Mouse (Mus musculus) heart, adult 2 months (tissue): Measurements from ENCODE around the gene Msi2. TPM values are rescaled to one million over a fixed set of nuclear protein-coding genes. Genes with fewer than 3 reads are reported as not detected.
A peak's percentile ranks its signal among the peaks of the same experiment; 100 is the strongest.

ENCODE experiments used
- DNase-seq, 2 experiments: peaks; one replicate each; pipeline ENCODE4 v3.0.0; 2021
- H3K27ac ChIP-seq: fragments of 200-600 bp; 2 replicates; pipeline ENCODE4 v1.8.1; 2022
- H3K27me3 ChIP-seq: fragments of 200-500 bp; 2 replicates; pipeline ENCODE4 v1.6.1; 2012; ENCODE audit warnings: mild to moderate bottlenecking, low read length, inconsistent platforms, mixed read lengths; ENCODE audit not compliant: control insufficient read depth, insufficient read depth
- H3K36me3 ChIP-seq: fragments of 200-500 bp; 2 replicates; pipeline ENCODE4 v1.6.1; 2012; ENCODE audit warnings: low read length, inconsistent platforms; ENCODE audit not compliant: control insufficient read depth, insufficient read depth
- H3K4me1 ChIP-seq: fragments of 200-500 bp; 2 replicates; pipeline ENCODE4 v1.6.1; 2011; ENCODE audit warnings: low read length; ENCODE audit not compliant: control insufficient read depth, insufficient read depth
- H3K4me3 ChIP-seq: fragments of 200-600 bp; 2 replicates; pipeline ENCODE4 v1.8.1; 2022
- H3K79me2 ChIP-seq: fragments of 200-500 bp; replicated peaks from 2 replicates; pipeline ENCODE4 v1.6.1; 2012; ENCODE audit warnings: mild to moderate bottlenecking, inconsistent platforms, low read length, moderate library complexity, mixed read lengths; ENCODE audit not compliant: control insufficient read depth, insufficient read depth
- H3K9ac ChIP-seq: fragments of 200-500 bp; 2 replicates; pipeline ENCODE4 v1.6.1; 2012; ENCODE audit warnings: low read depth, mild to moderate bottlenecking, control low read depth, inconsistent platforms, low read length, mixed read lengths
- CTCF ChIP-seq: fragments of 200-600 bp; IDR thresholded peaks from 2 replicates; pipeline ENCODE4 v1.8.1; 2022; ENCODE audit warnings: antibody characterized with exemption, mild to moderate bottlenecking, moderate library complexity
- EP300 ChIP-seq: fragments of 200-500 bp; IDR thresholded peaks from 2 replicates; pipeline ENCODE4 v1.6.1; 2011; ENCODE audit warnings: low read depth, low read length, control low read depth; ENCODE audit not compliant: insufficient read depth
- POLR2A ChIP-seq: fragments of 200-500 bp; IDR thresholded peaks from 2 replicates; pipeline ENCODE4 v1.6.1; 2011; ENCODE audit warnings: mild to moderate bottlenecking, low read depth, low read length, control low read depth; ENCODE audit not compliant: insufficient read depth
- WGBS: fragments of 180-500 bp; shearing (Covaris S2); methylation state at CpG from one replicate; pipeline ENCODE4 v1.1.7; 2018; 5-methylcytosine and 5-hydroxymethylcytosine counted together
- intact Hi-C: fragments of 180-260 bp; cut with DNase I; formaldehyde crosslinking; loops from one replicate; pipeline ENCODE4 v1.15.1; 2025
- polyA plus RNA-seq: library from polyadenylated mRNA; depleted of rRNA; stranded (reverse); fragments of >200 nt; gene quantifications from 2 replicates; pipeline ENCODE4 v1.2.3, GENCODE M21; 2012
- total RNA-seq, 2 experiments: library from RNA; stranded (reverse); gene quantifications; 2 replicates each; pipeline ENCODE4 v1.2.3; 2021

Msi2 gene
- total and polyA plus RNA-seq, 3 experiments = 42.5 to 208 (median 176) TPM

DNA sequence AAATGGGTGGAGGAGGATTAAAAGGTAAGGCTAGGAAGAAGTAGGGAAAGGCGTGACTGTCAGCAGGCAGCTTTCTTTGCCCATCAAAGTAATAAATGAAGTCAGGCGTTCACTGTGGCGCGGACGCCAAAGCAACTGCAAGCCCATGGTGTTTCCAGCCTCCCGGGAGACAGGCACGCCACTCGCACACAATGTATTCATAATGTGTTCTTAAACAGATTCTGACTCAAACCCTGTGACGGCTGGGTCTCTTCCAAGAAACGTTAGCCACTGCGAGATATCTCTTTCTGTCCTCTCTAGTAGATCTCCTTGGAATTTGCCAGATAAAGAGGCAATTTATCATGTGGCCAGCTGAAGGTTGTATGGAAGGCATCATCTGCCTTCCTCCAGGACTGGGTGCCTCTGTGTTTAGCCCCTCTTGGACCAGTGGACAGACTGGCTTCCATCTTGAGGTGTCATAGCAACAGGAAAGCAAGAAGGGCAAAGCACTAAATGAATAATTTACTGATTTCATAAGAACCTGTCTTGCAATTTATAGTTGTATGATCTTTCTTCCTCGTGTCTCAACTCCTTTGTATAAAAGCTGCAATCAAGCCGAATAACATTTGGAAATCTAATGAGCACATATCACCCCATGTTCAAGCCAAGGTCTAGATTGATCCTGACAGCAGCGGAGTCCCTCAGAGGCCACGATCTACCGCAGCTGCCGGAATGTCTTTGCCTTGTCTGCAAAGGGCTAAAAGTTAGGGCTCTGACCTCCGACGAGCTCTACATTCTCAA is 197.2 kb downstream of the Msi2 start:
- no peak overlapping the region for H3K27ac ChIP-seq
- intact Hi-C loops = no loop called here
- no peaks in the 10 kb centered on the region for H3K79me2 ChIP-seq
- no peaks in the 10 kb centered on the region for H3K27me3 ChIP-seq
- H3K4me3 ChIP-seq = no peak overlapping the region
- 79% methylated on average over 19 of the region's 19 CpGs for WGBS
- H3K36me3 ChIP-seq = peaks cover 15% of the 10 kb centered on the region
- TF ChIP-seq EP300 = no peak
- no peak for TF ChIP-seq POLR2A
- TF ChIP-seq CTCF = no peak
- no peak overlapping the region for H3K9ac ChIP-seq
- H3K4me1 ChIP-seq = peaks cover 24% of the 10 kb centered on the region
- no peak for DNase-seq

DNA sequence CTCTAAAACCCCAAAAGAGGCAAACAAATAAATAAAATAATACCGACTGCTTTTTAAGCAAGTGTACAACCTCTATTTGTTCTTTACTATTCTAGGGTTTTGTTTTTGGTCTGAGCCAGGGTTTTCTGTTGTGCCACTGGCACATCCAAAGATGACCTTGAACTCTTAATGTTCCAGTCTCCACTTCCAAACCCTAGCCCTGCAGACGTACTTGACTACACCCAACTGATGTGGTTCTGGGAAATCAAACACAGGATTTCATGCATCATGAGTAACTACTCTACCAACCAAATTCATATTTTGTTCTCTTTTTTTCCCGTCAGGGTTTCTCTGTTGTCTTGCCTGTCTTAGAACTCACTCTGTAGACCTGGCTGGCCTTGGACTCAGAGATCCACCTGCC is 200.0 kb downstream of the Msi2 start:
- Histone ChIP-seq H3K79me2 (no peaks in the 10 kb centered on the region), H3K36me3 (peaks cover 2% of the 10 kb centered on the region), H3K27ac (no peak overlapping the region), H3K4me3 (no peak overlapping the region), H3K9ac (no peak overlapping the region), H3K4me1 (peaks cover 20% of the 10 kb centered on the region), H3K27me3 (no peaks in the 10 kb centered on the region)
- TF ChIP-seq EP300 = no peak
- no peak for TF ChIP-seq POLR2A
- TF ChIP-seq CTCF = no peak
- no peak for DNase-seq
- intact Hi-C loops = no loop called here
- WGBS = 82% methylated on average over 3 of the region's 3 CpGs

- DNase-seq = no peak
Observed at GRCm38 (mm10) chr11:88516596-88517485, 201.5 kb downstream of the Msi2 start.

GRCm38 (mm10) chr11:88515736-88516583 is 202.4 kb downstream of the Msi2 start:
- no peak for TF ChIP-seq EP300
- TF ChIP-seq POLR2A = no peak
- peak; percentile 32 for TF ChIP-seq CTCF
- H3K9ac ChIP-seq = no peak overlapping the region
- H3K27me3 ChIP-seq = no peaks in the 10 kb centered on the region
- WGBS = 62% methylated on average over 6 of the region's 6 CpGs
- H3K79me2 ChIP-seq = no peaks in the 10 kb centered on the region
- H3K4me3 ChIP-seq = no peak overlapping the region
- H3K27ac ChIP-seq = peak overlapping the region; percentile 84
- no peaks in the 10 kb centered on the region; the same call in 1 of the 2 replicates for H3K36me3 ChIP-seq
- intact Hi-C loops = no loop called here
- DNase-seq = no peak
- H3K4me1 ChIP-seq = peaks cover 24% of the 10 kb centered on the region

More at GRCm38 (mm10) chr11:88516596-88517485, 201.5 kb downstream of the Msi2 start:
- WGBS = 56% methylated on average over 12 of the region's 12 CpGs
- peak overlapping the region; percentile 84 for H3K27ac ChIP-seq
- intact Hi-C loops = no loop called here
- H3K36me3 ChIP-seq = no peaks in the 10 kb centered on the region; the same call in 1 of the 2 replicates
- H3K9ac ChIP-seq = peak overlapping the region; percentile 26; the same call in 1 of the 2 replicates
- H3K4me1 ChIP-seq = peaks cover 24% of the 10 kb centered on the region
- TF ChIP-seq EP300 = no peak
- TF ChIP-seq CTCF = no peak
- TF ChIP-seq POLR2A = no peak
- no peak overlapping the region for H3K4me3 ChIP-seq
- no peaks in the 10 kb centered on the region for H3K79me2 ChIP-seq
- no peaks in the 10 kb centered on the region for H3K27me3 ChIP-seq

DNA sequence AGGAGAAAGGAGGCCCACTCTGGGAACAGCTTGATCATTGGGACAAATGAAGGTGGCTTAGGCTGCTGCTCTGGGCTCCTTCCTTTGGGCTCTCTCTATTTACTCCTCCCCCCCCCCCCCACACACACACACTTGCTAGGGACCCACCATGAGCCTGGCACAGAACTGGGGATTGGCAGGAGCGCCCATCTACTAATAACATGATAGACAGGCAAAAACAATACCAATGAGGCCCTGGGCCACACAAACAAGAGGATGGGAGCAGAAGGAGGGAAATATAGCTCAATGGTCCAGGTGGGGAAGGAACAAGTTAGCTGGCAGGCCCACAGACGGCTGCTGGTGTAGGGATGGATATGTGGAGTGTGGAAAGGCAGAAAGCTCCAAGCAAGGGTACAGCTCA is 203.0 kb downstream of the Msi2 start:
- DNase-seq = no peak
- no peaks in the 10 kb centered on the region for H3K79me2 ChIP-seq
- TF ChIP-seq EP300 (no peak), CTCF (no peak), POLR2A (no peak)
- H3K4me1 ChIP-seq = peaks cover 24% of the 10 kb centered on the region
- peak overlapping the region; percentile 84 for H3K27ac ChIP-seq
- H3K9ac ChIP-seq = no peak overlapping the region
- H3K4me3 ChIP-seq = no peak overlapping the region
- WGBS = 82% methylated on average over 2 of the region's 2 CpGs
- H3K27me3 ChIP-seq = no peaks in the 10 kb centered on the region
- no peaks in the 10 kb centered on the region; the same call in 1 of the 2 replicates for H3K36me3 ChIP-seq
- intact Hi-C loops = no loop called here
